Mouse (Mus musculus) c-Kit-positive CD71-negative TER-119-negative erythroid progenitor cells, embryonic 14.5 days (primary cell): ENCODE results near the gene Wdr17.
"Not testable (repeated sequence)": the region's sequence is repeated elsewhere in the genome, so short reads cannot be mapped to it uniquely, and the experiment has no call there.

Experiments
- DNase-seq: peaks from one replicate; pipeline ENCODE4 v3.0.0-alpha.2; 2013; ENCODE audit warnings: low read depth

Gene Wdr17

GRCm38 (mm10) chr8:54791858-54792698, 94.9 kb downstream of the Wdr17 start:
- no peak for DNase-seq

GRCm38 (mm10) chr8:54780134-54780942, 106.6 kb downstream of the Wdr17 start:
- no peak for DNase-seq

- no peak for DNase-seq
These were observed 107.5 kb downstream of the Wdr17 start for GRCm38 (mm10) chr8:54779317-54780133.

DNA sequence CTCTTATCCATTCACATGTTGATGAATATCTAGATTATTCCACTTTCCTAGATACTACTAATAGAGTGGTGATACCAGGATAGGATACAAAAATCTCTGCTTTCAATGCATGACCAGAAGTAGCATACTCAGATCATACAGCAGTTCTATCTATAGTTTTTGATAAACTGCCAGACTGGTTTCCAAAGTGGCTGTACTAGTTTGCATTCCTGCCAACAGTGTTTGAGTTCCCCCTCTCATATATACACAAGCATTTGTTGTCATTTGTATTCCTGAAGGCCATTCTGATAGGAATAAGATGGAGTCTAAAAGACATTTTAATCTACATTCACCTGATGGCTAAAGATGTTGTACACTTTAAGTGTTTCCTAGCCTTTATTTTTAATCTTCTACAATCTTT, 110.0 kb downstream of the Wdr17 start:
- no peak for DNase-seq

- no peak for DNase-seq
These were observed 110.7 kb downstream of the Wdr17 start for GRCm38 (mm10) chr8:54776241-54776640.

DNA sequence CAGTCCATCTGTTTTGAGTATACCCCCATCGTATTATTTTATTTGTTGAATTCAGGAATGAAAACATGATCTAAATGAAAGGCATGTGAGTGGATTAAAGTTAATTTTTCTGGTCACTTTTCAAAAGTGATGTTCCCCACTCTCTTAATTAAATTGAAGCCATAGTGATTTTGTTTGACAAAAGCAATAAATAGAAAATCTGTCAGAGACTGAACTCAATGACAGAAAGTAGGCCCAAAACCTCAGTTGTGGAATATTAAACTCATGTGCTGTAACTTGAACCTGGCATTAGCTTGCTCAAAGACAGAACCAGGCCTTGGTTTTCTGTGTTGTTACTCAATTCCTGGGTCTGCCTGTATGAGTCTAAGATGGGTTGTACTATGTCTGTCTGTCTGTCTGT, 129.3 kb downstream of the Wdr17 start:
- no peak for DNase-seq

- DNase-seq: no peak
These were observed 150.2 kb downstream of the Wdr17 start for GRCm38 (mm10) chr8:54736660-54737312.

DNA sequence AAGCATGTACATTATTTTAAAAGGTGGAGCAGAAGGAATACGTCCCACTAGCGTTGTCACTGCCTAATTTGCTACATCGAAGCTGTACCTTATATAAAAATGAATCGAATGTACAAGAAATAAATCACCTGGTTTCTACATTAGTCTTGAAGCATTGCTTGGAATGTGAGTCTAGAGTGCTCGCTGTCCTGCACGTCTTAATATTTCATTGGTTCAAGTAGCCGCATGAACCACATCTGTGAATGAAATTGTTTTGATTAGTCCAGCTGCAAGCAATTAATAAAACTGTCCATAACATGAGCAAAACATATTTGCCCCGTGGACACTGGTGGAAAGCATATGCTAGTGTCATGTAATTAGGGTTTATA, 162.3 kb downstream of the Wdr17 start:
- DNase-seq: no peak

- peak; percentile 52 for DNase-seq
These were observed 162.9 kb downstream of the Wdr17 start for GRCm38 (mm10) chr8:54723976-54724667.

DNA sequence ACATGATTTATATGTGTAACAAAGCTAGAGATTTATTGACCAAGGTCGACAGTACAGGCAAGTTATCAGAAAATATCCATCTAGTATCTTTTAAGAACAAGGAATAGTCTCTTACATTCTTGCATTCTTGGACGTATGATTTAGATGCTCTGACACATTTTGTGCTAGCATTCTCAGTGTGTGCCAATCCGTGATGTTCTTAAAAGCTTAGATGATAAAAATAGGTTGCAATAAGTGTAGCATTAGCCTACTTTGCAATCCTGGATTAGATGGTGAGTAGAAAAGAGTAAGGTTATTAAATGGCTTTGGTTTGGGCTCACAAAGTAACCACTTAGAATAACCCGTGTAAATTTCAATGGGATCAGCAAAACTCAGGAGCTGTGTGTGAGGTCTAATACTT, 168.5 kb downstream of the Wdr17 start:
- no peak for DNase-seq

GRCm38 (mm10) chr8:54705743-54706142, 181.2 kb downstream of the Wdr17 start:
- no peak for DNase-seq

- no peak for DNase-seq
These were observed 215.2 kb downstream of the Wdr17 start for GRCm38 (mm10) chr8:54671806-54672205.

DNA sequence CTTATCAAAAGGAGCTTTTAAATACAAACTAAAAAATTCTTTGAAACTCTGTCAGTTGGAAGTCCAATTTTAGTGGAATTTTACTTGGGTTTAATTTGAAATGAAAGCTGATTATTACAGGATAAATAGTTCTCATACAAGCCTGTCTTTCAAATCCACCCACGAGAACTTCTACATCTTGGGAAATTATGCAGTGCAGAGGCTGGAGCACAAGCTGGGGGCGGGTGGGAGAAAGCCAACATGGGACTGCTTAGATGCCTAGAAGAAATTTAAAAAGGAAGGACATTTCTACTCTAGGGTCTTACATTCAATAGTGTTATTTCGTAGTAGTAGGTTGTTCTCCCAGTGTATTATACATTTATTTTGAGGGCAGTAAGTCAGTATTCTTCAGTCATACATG, 219.2 kb downstream of the Wdr17 start:
- DNase-seq: no peak

DNA sequence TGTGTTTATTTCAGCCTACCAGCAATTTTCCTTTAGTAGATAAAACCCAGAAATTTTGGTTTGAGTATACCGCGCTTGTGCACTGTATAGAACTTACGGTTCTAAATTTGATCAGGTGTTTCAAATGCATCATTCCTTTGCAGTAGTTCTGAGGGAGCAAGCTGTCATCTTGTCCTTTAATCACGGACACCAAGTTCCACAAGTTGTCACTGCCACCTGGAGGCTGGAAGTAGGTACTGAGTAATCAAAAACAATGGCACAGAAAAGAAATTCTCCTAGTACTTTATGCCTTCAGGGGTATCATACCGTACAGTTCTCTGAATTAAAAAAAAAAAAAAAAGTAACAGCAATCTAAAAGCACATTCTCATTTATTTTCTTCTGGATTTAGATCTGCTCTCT, 226.3 kb downstream of the Wdr17 start:
- DNase-seq: peak; percentile 44

DNA sequence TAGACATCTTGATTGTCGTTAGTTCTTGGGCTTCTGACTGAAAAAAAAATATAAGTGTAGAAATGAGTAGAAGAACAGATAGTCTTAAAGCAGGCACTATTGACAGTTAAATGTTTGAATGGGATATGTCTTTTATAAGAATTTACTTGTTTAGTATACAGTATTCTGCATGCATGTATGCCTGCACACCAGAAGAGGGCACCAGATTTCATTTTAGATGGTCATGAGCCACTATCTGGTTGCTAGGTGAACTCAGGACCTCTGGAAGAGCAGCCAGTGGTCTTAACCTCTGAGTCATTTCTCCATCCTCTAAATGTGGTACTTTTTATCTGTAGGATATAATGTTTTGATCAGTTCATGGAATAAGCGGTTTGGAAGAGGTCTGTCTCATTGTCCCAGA, 227.3 kb downstream of the Wdr17 start:
- DNase-seq: no peak

DNA sequence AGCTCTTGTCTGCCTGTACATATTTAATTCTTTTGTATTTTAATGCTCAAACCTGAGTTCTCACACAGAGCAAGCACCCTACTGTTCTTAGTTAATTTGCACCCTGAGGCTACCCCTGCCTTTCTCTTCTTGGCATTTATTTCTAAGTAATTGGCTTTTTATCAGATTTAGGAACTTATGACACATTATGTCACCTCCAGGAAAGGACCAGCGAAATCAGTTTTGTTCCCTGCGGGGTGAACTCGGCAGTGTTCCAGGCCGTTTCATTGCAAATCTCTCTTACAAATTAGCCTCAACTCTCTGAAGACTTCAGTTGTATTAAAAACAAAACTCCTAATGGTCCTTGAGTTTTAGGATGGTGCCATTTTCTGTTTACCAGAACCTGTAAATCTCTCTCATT, 248.3 kb downstream of the Wdr17 start:
- DNase-seq: no peak

- not testable (repeated sequence) for DNase-seq
These were observed 270.3 kb downstream of the Wdr17 start for GRCm38 (mm10) chr8:54616710-54617109.

GRCm38 (mm10) chr8:54610238-54610637, 276.7 kb downstream of the Wdr17 start:
- DNase-seq: no peak

GRCm38 (mm10) chr8:54609336-54609735, 277.6 kb downstream of the Wdr17 start:
- no peak for DNase-seq

GRCm38 (mm10) chr8:54603440-54603839, 283.5 kb downstream of the Wdr17 start:
- DNase-seq: no peak

DNA sequence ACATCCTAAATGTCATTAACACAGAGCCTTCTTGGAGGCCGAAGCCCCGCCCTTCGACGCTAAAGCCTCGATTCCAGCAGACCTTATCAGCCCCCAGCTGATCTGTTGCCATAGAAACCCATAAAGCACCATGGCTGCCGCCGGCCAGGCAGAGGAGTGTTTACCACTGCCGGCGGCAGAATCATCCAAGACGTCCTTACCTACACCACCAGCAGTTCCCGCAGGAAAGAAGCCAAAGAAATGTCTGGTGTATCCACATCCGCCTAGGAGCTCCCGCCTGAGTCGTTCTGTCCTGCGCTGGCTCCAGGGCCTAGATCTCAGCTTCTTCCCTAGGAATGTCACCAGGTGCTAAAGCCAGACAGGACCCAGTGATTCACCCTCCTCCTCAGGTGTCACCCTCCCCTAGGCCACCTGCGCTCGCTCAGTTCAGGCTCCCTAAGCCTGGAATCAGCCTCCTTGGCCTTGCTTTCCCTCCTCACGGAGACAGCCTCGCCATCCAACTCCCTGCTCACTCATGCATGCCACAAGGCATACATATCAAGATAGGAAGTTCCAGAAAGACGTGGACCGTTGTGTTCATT, 286.2 kb downstream of the Wdr17 start, which contains the start of gene Spata4:
Gene Spata4, plus strand, starts transcription at position 111 of the 581 bp plus-strand sequence.
- peak; percentile 51 for DNase-seq
